Mouse (Mus musculus) embryonic facial prominence, embryonic 11.5 days (tissue): ENCODE data around the gene Gm43064. TPM values are rescaled to one million over a fixed set of nuclear protein-coding genes. Genes with fewer than 3 reads are reported as not detected.
"Not testable (repeated sequence)": the region's sequence is repeated elsewhere in the genome, so short reads cannot be mapped to it uniquely, and the experiment has no call there.

ENCODE experiments used
- ATAC-seq: fragments of 200-750 bp; cut with Nextera tagmentation; replicated peaks from 2 replicates; pipeline ENCODE4 v1.8.0; 2017; ENCODE audit warnings: low read depth; ENCODE audit not compliant: insufficient number of reproducible peaks, low FRiP score, low TSS enrichment
- DNase-seq: peaks from one replicate; pipeline ENCODE4 v3.0.0-alpha.2; 2015; ENCODE audit warnings: low spot score
- H3K27ac ChIP-seq: fragments of 300-500 bp; sonication (generic); replicated peaks from 2 replicates; pipeline ENCODE4 v1.5.1; 2014; ENCODE audit warnings: mild to moderate bottlenecking, low read depth, low read length, control low read depth
- H3K27me3 ChIP-seq: fragments of 300-500 bp; sonication (generic); 2 replicates; pipeline ENCODE4 v1.6.1; 2014; ENCODE audit warnings: mild to moderate bottlenecking, low read length, moderate library complexity, mixed read lengths; ENCODE audit not compliant: control insufficient read depth, insufficient read depth
- H3K36me3 ChIP-seq: fragments of 300-500 bp; sonication (generic); replicated peaks from 2 replicates; pipeline ENCODE4 v1.6.1; 2014; ENCODE audit warnings: low read depth, mild to moderate bottlenecking, low read length, moderate library complexity, mixed read lengths; ENCODE audit not compliant: control insufficient read depth, insufficient read depth
- H3K4me1 ChIP-seq: fragments of 300-500 bp; sonication (generic); 2 replicates; pipeline ENCODE4 v1.6.1; 2014; ENCODE audit warnings: low read length, mixed read lengths; ENCODE audit not compliant: control insufficient read depth, insufficient read depth
- H3K4me2 ChIP-seq: fragments of 300-500 bp; sonication (generic); 2 replicates; pipeline ENCODE4 v1.6.1; 2014; ENCODE audit warnings: low read depth, mild to moderate bottlenecking, control low read depth, low read length, moderate library complexity
- H3K4me3 ChIP-seq: fragments of 300-500 bp; sonication (generic); 2 replicates; pipeline ENCODE4 v1.5.1; 2014; ENCODE audit warnings: low read depth, low read length, control low read depth
- H3K9ac ChIP-seq: fragments of 300-500 bp; sonication (generic); replicated peaks from 2 replicates; pipeline ENCODE4 v1.6.1; 2014; ENCODE audit warnings: mild to moderate bottlenecking, control low read depth, low read length
- H3K9me3 ChIP-seq: fragments of 300-500 bp; sonication (generic); replicated peaks from 2 replicates; pipeline ENCODE4 v1.6.1; 2016; ENCODE audit warnings: mild to moderate bottlenecking, low read length, inconsistent platforms, mixed read lengths; ENCODE audit not compliant: control insufficient read depth
- WGBS: fragments of 180-500 bp; shearing (Covaris S2); extraction: QIAGEN DNeasy Blood & Tissue Kit; methylation state at CpG from one replicate; pipeline ENCODE4 v1.1.7; 2014; 5-methylcytosine and 5-hydroxymethylcytosine counted together
- polyA plus RNA-seq: library from polyadenylated mRNA; unstranded; fragments of >200 nt; fragmentation: Nextera tagmentation; extraction: Ambion mirVana; gene quantifications from 2 replicates; pipeline ENCODE4 v1.2.1, GENCODE M21; 2014

Gm43064 gene
- polyA plus RNA-seq, 1 experiment from 2014 or later, result not detected

DNA sequence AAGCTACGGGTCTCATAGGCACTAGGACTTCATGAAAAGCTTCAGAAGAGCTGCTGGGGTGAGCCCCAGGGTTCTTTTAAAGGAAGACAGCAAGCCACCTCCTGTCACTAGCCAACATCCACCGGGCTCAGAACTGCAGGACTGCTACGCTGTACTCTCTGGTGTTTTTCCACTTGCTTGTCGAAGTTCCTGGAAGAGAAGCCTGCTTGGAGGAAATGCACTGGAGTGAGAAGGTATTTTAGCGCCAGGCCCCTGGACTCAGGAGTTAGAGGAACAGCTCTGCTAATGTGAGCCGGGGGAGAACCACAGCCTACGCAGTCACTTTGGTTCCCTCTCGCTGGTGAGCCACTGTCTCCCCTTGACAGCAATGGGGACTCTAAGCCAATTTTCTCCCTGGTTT is 6.5 kb upstream of the Gm43064 start:
- Histone ChIP-seq H3K36me3 (peaks cover 2% of the 10 kb centered on the region; the same call in 1 of the 2 replicates), H3K27ac (no peak overlapping the region), H3K9ac (no peak overlapping the region), H3K4me1 (no peaks in the 10 kb centered on the region), H3K4me2 (no peak overlapping the region), H3K27me3 (no peaks in the 10 kb centered on the region), H3K9me3 (no peaks in the 10 kb centered on the region), H3K4me3 (no peak overlapping the region)
- 92% methylated on average over 8 of the region's 8 CpGs for WGBS
- no peak for ATAC-seq
- no peak for DNase-seq

- ATAC-seq (no peak), DNase-seq (no peak)
- no peak overlapping the region for H3K4me2 ChIP-seq
- no peak overlapping the region for H3K9ac ChIP-seq
- peaks cover 2% of the 10 kb centered on the region; the same call in 1 of the 2 replicates for H3K36me3 ChIP-seq
- H3K27ac ChIP-seq, result no peak overlapping the region
- H3K27me3 ChIP-seq, result no peaks in the 10 kb centered on the region
- H3K4me1 ChIP-seq, result no peaks in the 10 kb centered on the region
- no peaks in the 10 kb centered on the region for H3K9me3 ChIP-seq
- 88% methylated on average over 1 of the region's 1 CpGs for WGBS
- H3K4me3 ChIP-seq, result no peak overlapping the region
Measured at GRCm38 (mm10) chr3:103805671-103806070, 3.7 kb upstream of the Gm43064 start.

- no peaks in the 10 kb centered on the region for H3K9me3 ChIP-seq
- H3K27ac ChIP-seq, result peak overlapping the region; percentile 75; the same call in 1 of the 2 replicates
- peak overlapping the region; percentile 84 for H3K4me3 ChIP-seq
- ATAC-seq (no peak; the same call in 1 of the 2 replicates), DNase-seq (no peak)
- peak overlapping the region; percentile 87 for H3K9ac ChIP-seq
- WGBS, result under 1% methylated on average over 14 of the region's 14 CpGs
- no peaks in the 10 kb centered on the region for H3K27me3 ChIP-seq
- H3K4me2 ChIP-seq, result peak overlapping the region; percentile 69
- peaks cover 2% of the 10 kb centered on the region; the same call in 1 of the 2 replicates for H3K36me3 ChIP-seq
- H3K4me1 ChIP-seq, result no peaks in the 10 kb centered on the region
Measured at GRCm38 (mm10) chr3:103809799-103810150, 402 bp downstream of the Gm43064 start.

GRCm38 (mm10) chr3:103810967-103811366 is 1.6 kb downstream of the Gm43064 start:
- Histone ChIP-seq H3K4me1 (no peaks in the 10 kb centered on the region), H3K27me3 (no peaks in the 10 kb centered on the region), H3K4me3 (no peak overlapping the region), H3K36me3 (peaks cover 5% of the 10 kb centered on the region; the same call in 1 of the 2 replicates), H3K4me2 (no peak overlapping the region), H3K9me3 (no peaks in the 10 kb centered on the region), H3K9ac (no peak overlapping the region), H3K27ac (no peak overlapping the region)
- DNase-seq (no peak), ATAC-seq (no peak)
- WGBS, result 86% methylated on average over 6 of the region's 6 CpGs

DNA sequence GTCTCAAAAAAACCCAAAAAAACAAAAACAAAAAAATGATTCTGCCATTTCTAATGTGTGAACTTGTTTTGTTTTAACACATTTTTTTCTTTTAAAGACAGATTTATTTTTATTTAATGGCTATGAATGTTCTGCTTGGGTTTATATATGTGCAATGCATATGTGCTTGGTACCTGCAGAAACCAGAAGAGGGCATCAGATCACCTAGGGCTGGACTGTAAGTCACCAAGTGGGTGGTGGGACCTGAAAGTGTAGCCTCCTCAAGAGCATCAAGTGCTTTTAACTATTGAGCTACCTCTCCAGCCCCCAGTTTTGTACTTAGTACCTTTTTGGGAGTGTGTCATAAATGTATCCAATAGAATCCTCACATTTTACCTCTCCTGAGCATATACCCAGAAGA is 18.2 kb downstream of the Gm43064 start:
- Histone ChIP-seq H3K4me3 (no peak overlapping the region), H3K4me1 (no peaks in the 10 kb centered on the region), H3K4me2 (no peak overlapping the region), H3K9ac (no peak overlapping the region), H3K27me3 (no peaks in the 10 kb centered on the region), H3K27ac (no peak overlapping the region), H3K36me3 (no peaks in the 10 kb centered on the region), H3K9me3 (no peaks in the 10 kb centered on the region)
- DNase-seq (no peak), ATAC-seq (no peak)

DNA sequence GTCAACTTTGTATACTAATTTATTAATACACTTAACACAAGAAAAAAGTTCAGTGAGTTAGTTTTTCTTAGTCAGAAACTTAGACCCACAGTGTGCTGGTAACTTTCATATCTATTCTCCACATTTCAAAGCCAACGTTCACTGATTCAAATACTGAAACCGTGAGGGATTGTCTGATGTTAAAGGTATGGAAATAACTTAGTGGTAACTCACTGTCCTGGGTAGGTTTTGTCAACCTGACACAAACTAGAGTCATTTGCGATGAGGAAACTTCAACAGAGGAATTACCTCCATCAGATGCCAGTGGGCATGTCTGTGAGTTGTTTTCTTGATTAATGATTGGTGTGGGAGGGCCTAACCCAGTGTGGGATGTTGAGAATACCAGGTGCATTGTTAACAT is 19.7 kb downstream of the Gm43064 start:
- no peak for DNase-seq
- Histone ChIP-seq H3K4me2 (no peak overlapping the region), H3K9ac (no peak overlapping the region), H3K27ac (no peak overlapping the region), H3K4me3 (no peak overlapping the region), H3K36me3 (no peaks in the 10 kb centered on the region), H3K9me3 (no peaks in the 10 kb centered on the region), H3K4me1 (no peaks in the 10 kb centered on the region), H3K27me3 (no peaks in the 10 kb centered on the region)
- no peak for ATAC-seq
- 84% methylated on average over 3 of the region's 3 CpGs for WGBS

DNA sequence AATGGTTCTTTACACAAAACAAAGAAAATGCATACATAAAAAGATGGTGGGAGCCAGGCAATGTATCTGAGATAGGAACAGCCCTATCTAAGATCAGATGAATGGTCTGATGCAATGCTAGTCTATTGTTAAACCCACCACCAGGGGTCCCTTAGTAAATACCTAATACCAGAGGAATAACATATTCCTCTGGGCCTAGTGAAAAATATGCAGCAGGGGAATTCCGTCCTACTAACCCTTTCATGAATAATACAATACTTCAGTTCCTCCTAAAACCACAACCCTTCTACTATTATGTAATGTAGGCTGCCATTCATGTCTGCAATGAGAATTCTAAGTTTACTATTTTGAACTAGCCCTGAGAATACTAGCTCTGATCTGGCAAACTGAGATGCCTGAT is 21.3 kb downstream of the Gm43064 start:
- H3K27me3 ChIP-seq, DNase-seq, H3K4me3 ChIP-seq, H3K4me2 ChIP-seq, ATAC-seq, H3K9ac ChIP-seq, H3K4me1 ChIP-seq, H3K36me3 ChIP-seq, H3K9me3 ChIP-seq, H3K27ac ChIP-seq: not testable (repeated sequence)
- WGBS, result 81% methylated on average over 1 of the region's 1 CpGs

GRCm38 (mm10) chr3:103831146-103831545 is 21.8 kb downstream of the Gm43064 start:
- DNase-seq (no peak), ATAC-seq (no peak)
- Histone ChIP-seq H3K9ac (no peak overlapping the region), H3K27ac (no peak overlapping the region), H3K4me2 (no peak overlapping the region), H3K9me3 (no peaks in the 10 kb centered on the region), H3K36me3 (no peaks in the 10 kb centered on the region), H3K4me3 (no peak overlapping the region), H3K27me3 (no peaks in the 10 kb centered on the region), H3K4me1 (no peaks in the 10 kb centered on the region)
- WGBS, result 81% methylated on average over 7 of the region's 7 CpGs
